In the genomic region with DNA sequence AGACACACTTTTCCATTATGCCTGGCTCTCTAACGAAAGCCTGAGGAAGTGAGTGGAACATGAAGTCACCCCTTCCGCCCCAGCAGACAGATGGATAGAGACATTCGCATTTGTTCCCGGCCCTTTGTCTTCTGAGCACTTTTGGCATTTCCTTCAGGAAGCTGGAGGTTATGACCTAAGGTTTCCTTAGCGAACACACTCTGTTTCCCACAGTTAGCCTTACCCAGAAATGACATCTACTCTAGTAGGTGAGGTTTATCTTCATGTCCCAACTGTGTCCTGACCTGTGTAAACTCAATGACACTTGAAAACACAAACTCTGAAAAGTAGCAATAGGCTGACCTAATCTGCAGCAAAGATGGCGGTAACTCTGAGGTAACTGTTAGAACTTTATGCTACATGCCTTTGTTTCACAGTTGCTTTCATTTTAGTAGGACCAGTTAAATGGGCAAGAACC, we compare ENCODE assay signal across 10 mouse cellular contexts. TPM values are rescaled to one million over a fixed set of nuclear protein-coding genes. Genes with fewer than 3 reads are reported as not detected.
DNase-seq lines count a peak whose midpoint lies in the region; ATAC-seq and TF ChIP-seq lines count a peak whose summit lies in the region.
"Had no signal": no experiment of that assay in that cellular context is flagged by ENCODE, and none has a peak within 500 bp of the region (broad histone marks: within the 10 kb centered on the region; RNA-seq: fewer than 3 reads in every experiment).

No protein-coding gene starts in this region.

- no peaks in the 10 kb centered on the region for H3K9me3 ChIP-seq in lung, embryonic 14.5 days (ENCODE audit: low read depth, low read length)
- H3K9me3 ChIP-seq: embryonic facial prominence, embryonic 13.5 days; hindbrain, embryonic 15.5 days had no signal

- H3K4me3 ChIP-seq in lung, embryonic 14.5 days (ENCODE audit: low read depth, low read length), result no peak overlapping the region
- H3K4me3 ChIP-seq: embryonic facial prominence, embryonic 13.5 days; hindbrain, embryonic 15.5 days had no signal

- no peaks in the 10 kb centered on the region; the same call in 1 of the 2 replicates for H3K36me3 ChIP-seq in lung, embryonic 14.5 days (ENCODE audit: insufficient read depth)
- H3K36me3 ChIP-seq: hindbrain, embryonic 15.5 days had no signal

- no peak overlapping the region for H3K27ac ChIP-seq in lung, embryonic 14.5 days (ENCODE audit: low read depth)
- H3K27ac ChIP-seq: embryonic facial prominence, embryonic 13.5 days; hindbrain, embryonic 15.5 days had no signal

- 69% methylated on average over 6 of the region's 6 CpGs for WGBS in lung, embryonic 14.5 days

- peak; percentile 7 for DNase-seq in embryo, embryonic 10 days (ENCODE audit: low spot score)
- DNase-seq in embryo, embryonic 9.5 days (ENCODE audit: extremely low spot score), result no peak
- peak; percentile 99 for DNase-seq in heart, adult 11 months
- peak; percentile 32 for DNase-seq in kidney, adult 18-20 months
- DNase-seq in lung, embryonic 14.5 days, result peak; percentile 69
- no peak for DNase-seq in layer of hippocampus, postnatal 36 days
- no peak for DNase-seq in gastrocnemius, adult 8-10 months (ENCODE audit: low spot score in 2 of 2)
- DNase-seq in layer of hippocampus, postnatal 25 days (ENCODE audit: extremely low spot score in 1 of 2, low spot score in 1 of 2), result no peak

- H3K27me3 ChIP-seq in lung, embryonic 14.5 days (ENCODE audit: insufficient read depth, low read length), result no peaks in the 10 kb centered on the region
- H3K27me3 ChIP-seq: embryonic facial prominence, embryonic 13.5 days had no signal

- no peak overlapping the region for H3K4me2 ChIP-seq in lung, embryonic 14.5 days
- H3K4me2 ChIP-seq: embryonic facial prominence, embryonic 13.5 days; hindbrain, embryonic 15.5 days had no signal

- TF ChIP-seq CTCF in lung, embryonic 14.5 days (IDR thresholded peaks at IDR 0.05; ENCODE audit: low read depth), result no peak

- H3K9ac ChIP-seq in lung, embryonic 14.5 days, result no peak overlapping the region
- H3K9ac ChIP-seq: embryonic facial prominence, embryonic 13.5 days; hindbrain, embryonic 15.5 days had no signal

- no peaks in the 10 kb centered on the region for H3K4me1 ChIP-seq in lung, embryonic 14.5 days (ENCODE audit: insufficient read depth)

- ATAC-seq in lung, embryonic 14.5 days (ENCODE audit: insufficient read depth), result peak; percentile 64; the same call in 1 of the 2 replicates

RNA-seq across cellular contexts. Expression of gene S1pr1, which starts 5.7 kb away (rescaled TPM):
- polyA plus RNA-seq in lung, embryonic 14.5 days (2014; fragmentation: Nextera tagmentation; extraction: Ambion mirVana), result 20.5 and 21.2 TPM in 2 replicates
- 100 to 1,000 TPM in 1 of 2 experiments, 10 to 100 TPM in 1; 97.0 to 108 TPM for total RNA-seq in layer of hippocampus, postnatal 36 days (2021)
- total RNA-seq in gastrocnemius, adult 8-10 months (2022), result 10 to 100 TPM; 10.6 to 15.0 (median 13.7) TPM
- 10 to 100 TPM; 94.9 to 95.2 TPM for total RNA-seq in layer of hippocampus, postnatal 25 days (2021)

Comparison
In these comparisons a context has a peak if more than half of its experiments do, and no peak if none do; other contexts are left out.
1. DNase-seq: peak in embryo, embryonic 10 days (single experiment), heart, adult 11 months (single experiment), kidney, adult 18-20 months (single experiment) and lung, embryonic 14.5 days (single experiment); none in embryo, embryonic 9.5 days (single experiment), layer of hippocampus, postnatal 36 days (0 of 2), gastrocnemius, adult 8-10 months (0 of 2) and layer of hippocampus, postnatal 25 days (0 of 2).
2. RNA of gene S1pr1, which starts 5.7 kb away (total RNA-seq): 97.0 to 108 TPM in layer of hippocampus, postnatal 36 days and 94.9 to 95.2 TPM in layer of hippocampus, postnatal 25 days; 10.6 to 15.0 TPM in gastrocnemius, adult 8-10 months; every median in the first group is over 4 times any median in the second.